Mouse (Mus musculus) brain, embryonic 14.5 days (tissue): ENCODE measurements around the gene Nedd9. TPM values are rescaled to one million over a fixed set of nuclear protein-coding genes. Genes with fewer than 3 reads are reported as not detected.

Source experiments
- DNase-seq: peaks from one replicate; pipeline ENCODE4 v3.0.0-alpha.2; 2011; ENCODE audit warnings: low read depth
- CTCF ChIP-seq: fragments of 200-500 bp; IDR thresholded peaks from 2 replicates; pipeline ENCODE4 v1.5.1; 2012; ENCODE audit warnings: inconsistent platforms, mild to moderate bottlenecking, moderate library complexity, borderline replicate concordance; ENCODE audit not compliant: insufficient read depth, insufficient read length; ENCODE audit errors: extremely low read depth
- POLR2A ChIP-seq: fragments of 200-500 bp; IDR thresholded peaks from 2 replicates; pipeline ENCODE4 v1.6.1; 2012; ENCODE audit warnings: mild to moderate bottlenecking, inconsistent platforms, borderline replicate concordance; ENCODE audit not compliant: poor library complexity, insufficient read depth, insufficient read length, severe bottlenecking; ENCODE audit errors: extremely low read depth
- polyA plus RNA-seq: library from polyadenylated mRNA; depleted of rRNA; stranded (reverse); fragments of >200 nt; gene quantifications from 2 replicates; pipeline ENCODE4 v1.2.3, GENCODE M21; 2012

Nedd9 gene
- polyA plus RNA-seq, 1 experiment = 14.1 TPM

DNA sequence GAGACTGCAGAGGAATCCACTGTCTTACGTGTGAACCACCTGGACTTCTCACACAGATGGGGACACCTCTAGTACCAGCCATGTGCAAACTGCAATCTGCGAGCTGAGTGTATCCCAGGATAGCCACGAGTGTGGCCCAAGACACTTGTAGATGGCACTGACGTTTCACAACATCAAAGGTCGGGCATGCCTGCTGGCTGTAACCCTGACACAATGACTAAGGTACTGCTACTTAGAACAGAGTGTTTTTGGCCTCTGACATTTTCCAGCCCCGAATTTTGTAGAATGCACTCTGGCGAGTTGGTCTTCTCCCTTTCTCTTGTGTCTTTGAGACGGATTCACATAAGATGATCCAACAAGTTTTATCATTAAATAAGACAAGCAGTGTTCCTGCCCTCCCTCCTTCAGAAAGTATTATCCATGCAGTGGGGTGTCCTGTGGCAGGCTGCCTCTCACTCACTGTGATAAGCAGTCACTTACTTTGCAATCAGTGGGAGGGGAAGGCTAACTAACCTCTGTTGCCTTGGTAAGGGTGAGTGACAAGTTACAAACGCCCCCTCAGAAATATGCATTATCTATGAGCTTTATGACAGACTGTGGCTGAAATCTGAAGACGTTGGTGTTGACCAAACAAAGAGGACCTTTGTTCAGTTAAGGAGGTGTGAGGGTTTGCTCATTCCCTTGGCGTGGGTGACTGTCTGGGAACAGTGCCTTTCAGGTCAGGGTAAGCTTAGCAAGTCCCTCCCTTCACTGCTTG, 156.4 kb downstream of the Nedd9 start:
- no peak for DNase-seq
- no peak for TF ChIP-seq POLR2A
- TF ChIP-seq CTCF = no peak

DNA sequence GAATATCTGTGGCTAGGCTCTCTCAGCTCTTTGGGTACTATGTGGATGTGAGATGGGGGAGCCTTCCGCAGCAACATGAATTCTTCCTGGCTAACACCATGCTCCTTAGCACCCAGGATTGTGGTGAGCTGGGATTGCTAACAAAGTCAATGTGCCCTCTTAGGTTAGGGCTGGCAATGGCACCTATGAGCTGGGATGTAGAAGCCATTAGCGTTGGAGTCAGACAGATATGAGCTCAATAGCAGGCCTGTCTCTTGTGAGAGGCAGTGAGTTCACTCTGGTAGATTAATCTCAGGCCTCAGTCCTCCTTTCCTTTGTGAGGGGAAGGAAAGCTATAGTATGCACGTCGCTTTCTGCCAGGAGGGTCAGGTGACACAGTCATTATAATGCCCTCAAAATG, 157.1 kb downstream of the Nedd9 start:
- TF ChIP-seq POLR2A (no peak), CTCF (no peak)
- no peak for DNase-seq

DNA sequence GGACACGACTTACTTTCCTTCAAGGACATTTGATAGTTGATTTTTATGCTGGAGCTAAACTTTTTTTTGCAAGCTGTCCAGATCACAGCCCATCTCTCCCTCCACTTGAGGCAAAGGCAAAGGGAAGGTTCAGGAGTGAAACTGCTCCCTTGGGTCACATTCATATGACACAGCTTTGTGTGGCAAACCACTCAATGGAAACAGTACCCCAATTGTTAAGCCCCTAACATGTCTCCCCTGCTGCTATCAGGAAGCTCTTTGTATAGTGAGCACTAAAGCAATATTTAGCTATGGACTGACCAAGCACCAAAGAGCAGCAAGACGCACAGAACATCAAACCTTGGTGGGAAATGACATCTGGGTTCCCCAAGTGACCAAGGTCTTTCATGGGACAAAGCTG, 158.7 kb downstream of the Nedd9 start:
- peak; percentile 30 for DNase-seq

DNA sequence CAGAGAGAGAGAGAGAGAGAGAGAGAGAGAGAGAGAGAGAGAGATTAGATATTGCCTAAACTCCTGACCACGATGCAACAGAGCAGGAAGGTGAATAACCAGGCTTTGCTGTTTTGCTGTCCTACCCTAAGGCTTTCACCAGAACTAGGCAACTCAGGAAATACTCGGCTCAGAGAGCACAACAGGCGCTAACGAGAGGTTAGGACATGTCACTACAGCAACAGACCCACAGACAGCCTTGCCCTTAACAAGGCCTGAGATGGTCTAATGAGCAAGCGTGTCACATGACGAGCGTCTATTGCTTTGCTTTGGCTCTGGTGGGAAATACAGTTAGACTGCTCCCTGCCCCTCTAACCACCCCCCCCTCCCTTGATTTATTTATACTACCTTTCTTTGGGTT, 159.6 kb downstream of the Nedd9 start:
- peak; percentile 71 for DNase-seq
- TF ChIP-seq POLR2A (no peak), CTCF (no peak)

More for the DNA sequence above, 158.7 kb downstream of the Nedd9 start:
- TF ChIP-seq POLR2A (no peak), CTCF (no peak)

DNA sequence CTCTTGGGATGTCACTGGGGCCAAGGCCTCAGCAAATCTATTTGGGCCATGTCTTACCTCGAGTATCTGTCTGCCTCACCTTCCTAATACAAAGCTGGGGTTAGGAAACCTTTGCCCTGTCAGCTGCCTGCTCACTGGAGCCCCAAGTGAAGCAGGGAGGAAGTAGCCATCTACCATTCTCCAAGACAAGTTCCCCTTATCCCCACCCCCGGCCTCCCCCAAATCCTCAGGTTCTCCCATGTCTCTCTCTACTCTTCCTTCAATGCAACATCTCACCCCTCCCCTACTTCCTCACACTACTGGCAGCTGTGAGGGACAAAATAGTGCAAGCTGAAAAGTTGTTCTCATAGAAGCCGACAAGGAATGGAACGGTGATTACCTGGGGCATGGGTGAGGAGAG, 161.0 kb downstream of the Nedd9 start:
- no peak for DNase-seq
- no peak for TF ChIP-seq POLR2A
- TF ChIP-seq CTCF = no peak

DNA sequence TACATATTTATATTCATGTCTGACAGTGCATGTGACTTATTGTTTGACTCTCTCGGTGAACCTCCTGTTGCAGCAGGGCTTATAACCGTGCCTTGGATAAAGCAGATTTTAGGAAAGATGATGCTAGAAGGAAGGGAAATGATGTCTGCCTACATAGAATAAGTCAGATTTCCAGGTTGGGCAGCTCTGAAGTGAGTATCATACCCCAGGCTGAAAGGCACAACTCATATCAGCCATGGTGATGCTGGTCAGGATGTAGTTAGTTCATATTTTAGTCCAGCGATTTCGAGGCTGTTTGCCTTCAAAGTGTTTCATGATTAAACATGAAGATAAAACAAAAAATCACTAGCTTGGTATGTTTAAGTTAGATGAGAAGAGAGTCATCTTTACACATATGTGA, 161.8 kb downstream of the Nedd9 start:
- DNase-seq = no peak
- TF ChIP-seq CTCF (no peak), POLR2A (no peak)

DNA sequence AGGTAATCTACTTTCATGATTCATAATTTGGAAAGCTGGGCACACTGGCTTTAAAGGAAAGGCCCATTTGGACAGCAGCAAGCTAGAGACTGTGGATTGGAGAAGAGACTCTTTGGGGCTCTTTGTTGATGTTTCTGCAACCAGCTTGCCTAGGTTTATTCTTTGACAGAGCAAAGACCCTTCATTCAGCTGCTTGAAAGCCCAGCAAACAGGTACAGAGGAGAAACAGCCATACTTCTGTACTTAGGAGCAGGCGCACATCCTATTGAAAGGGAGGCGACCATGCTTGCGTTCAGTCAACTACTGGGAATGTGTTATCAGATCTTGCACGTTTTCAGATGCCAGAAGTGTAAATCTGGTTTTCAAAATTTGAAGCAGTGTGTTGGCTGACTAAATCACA, 162.5 kb downstream of the Nedd9 start:
- TF ChIP-seq POLR2A (no peak), CTCF (no peak)

DNA sequence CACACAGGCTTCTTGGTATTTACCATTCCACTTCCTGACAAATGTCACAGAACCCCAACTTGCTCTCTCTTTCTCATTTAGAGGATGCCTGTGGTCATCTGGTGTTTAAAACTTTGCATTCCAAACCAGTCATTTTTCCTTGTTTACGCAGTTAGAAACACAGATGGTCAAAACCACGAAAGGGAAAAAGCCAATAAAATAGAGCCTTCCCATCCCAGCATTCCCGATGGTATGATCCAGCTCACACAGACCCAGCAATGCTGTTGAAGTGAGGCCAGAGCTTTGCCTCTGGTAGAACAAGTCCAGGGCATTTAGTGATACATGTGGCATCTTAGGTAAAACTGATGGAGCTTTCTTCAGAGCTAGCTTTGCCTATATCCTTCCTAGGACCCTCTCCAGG, 165.7 kb downstream of the Nedd9 start:
- TF ChIP-seq POLR2A = no peak
- no peak for TF ChIP-seq CTCF
- peak; percentile 56 for DNase-seq

More for the DNA sequence above, 162.5 kb downstream of the Nedd9 start:
- no peak for DNase-seq

DNA sequence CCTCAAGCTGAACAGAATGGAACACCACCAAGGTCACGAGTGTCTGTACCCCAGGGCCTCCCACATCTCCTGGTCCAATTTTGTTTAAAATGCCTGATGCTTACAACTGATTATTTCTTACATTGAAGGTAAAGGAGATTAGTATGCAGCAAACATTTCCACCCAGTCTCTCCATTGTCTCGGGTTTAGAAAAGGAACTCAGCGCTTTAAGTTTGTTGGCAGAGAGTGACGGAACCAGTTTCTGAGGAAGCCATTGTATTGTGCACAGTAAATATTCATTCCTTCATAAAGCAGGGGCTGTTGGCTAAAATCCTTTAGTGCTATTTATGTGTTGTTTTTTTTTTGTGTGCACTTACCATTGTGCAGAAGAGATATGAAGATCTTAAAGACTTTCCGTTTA, 166.4 kb downstream of the Nedd9 start:
- TF ChIP-seq CTCF (no peak), POLR2A (no peak)
- DNase-seq = peak; percentile 83

DNA sequence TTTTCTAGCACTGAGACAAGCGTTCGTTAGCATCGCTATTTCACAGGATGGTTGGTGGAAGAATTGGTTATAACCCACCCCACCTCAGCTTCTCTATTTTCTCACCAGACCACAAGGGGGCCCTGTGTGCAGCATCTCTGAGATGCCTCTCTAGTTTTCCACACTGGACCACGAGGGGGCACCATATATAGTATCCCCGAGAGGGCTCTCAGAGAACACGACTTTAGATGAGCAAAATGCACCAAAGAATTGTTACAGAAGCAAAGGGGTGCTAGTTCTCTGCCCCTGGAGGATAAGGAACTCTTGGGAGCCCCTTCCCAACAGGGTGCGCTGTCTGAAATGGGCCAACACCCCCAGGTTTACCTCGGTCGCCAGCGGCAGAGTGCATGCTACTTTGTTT, 184.4 kb downstream of the Nedd9 start:
- DNase-seq = peak; percentile 73
- TF ChIP-seq POLR2A (no peak), CTCF (peak; percentile 63; the same call in 1 of the 2 replicates)

DNA sequence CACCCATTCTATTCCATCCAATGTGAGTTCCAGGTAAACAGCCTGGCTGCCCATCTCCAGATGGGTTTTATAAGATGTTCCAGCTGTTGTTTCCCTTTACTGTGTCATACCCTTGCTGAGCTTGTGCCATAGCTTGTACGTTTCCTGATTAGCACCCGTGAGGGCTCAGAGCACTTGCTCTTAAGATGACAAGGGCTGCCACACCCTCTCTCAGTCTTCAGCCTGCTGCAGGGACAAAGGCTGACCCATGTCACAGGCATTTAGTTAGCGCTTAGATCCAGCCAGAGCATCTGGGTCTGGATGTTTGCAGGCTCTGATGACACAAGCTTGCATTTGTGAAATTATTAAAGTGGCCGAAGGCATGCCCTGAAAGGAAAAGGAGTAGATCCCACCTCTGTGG, 187.1 kb downstream of the Nedd9 start:
- TF ChIP-seq CTCF (no peak), POLR2A (no peak)
- DNase-seq = no peak

DNA sequence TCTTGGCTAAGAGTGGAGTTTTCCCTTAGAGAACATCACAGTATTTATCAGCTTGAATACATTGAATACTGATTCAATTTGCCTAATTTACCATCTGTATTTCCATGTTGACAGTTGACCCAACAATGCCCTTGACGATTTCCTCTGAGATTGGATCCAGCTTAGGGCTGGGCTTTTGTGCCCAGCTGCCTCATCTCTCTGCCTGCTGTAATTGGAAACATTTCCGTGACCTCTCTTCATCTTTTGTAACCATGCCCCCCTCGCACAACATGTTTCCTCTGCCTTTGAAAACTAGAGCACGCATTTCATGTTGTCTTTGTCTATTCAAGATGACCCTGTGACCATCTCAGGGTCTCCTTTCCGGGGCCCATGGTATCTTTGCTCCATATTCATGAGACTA, 188.2 kb downstream of the Nedd9 start:
- peak; percentile 15 for DNase-seq
- no peak for TF ChIP-seq CTCF
- TF ChIP-seq POLR2A = no peak
